Mouse (Mus musculus): ENCODE measurements around the gene Rgs5.

DNA sequence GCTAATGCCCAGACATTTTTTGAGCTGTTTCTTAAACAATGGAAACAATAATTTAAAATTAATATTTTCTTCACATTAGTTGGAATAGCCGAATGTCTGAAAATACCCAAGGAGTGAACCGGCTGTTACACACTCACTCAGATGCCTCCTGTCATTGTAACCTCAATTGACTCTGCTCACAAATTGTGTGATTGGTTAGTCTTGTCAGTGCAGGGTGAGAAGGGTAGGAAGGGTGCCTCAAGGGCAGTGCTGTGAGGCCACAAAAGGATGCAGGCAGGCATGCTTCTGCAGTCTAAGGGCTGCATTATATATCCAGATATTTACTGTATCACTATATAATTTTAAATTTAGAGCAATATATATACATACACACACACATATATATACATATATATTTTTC lies 37.7 kb downstream of the Rgs5 start:
- TF ChIP-seq CTCF (IDR thresholded peaks at IDR 0.05; ENCODE audit: insufficient read depth, low read length) (no peak), POLR2A (IDR thresholded peaks at IDR 0.05; ENCODE audit: borderline replicate concordance, extremely low read depth, low read depth, low read length) (no peak)

Measured in lung, adult 2 months (tissue).